Mouse (Mus musculus) small intestine, adult 10 weeks (tissue): Measurements from ENCODE around the gene Rmdn2. TPM values are rescaled to one million over a fixed set of nuclear protein-coding genes. Genes with fewer than 3 reads are reported as not detected.

Experiments used
- polyA plus RNA-seq: library from polyadenylated mRNA; stranded (reverse); fragments of 350-450 nt; fragmentation: Illumina TruSeq; extraction: RNeasy Lipid Tissue Mini Kit (QIAGEN cat#74804); gene quantifications from one replicate; pipeline ENCODE4 v1.2.3, GENCODE M21; 2014; ENCODE audit warnings: low replicate concordance

The Rmdn2 gene
- 35.3 TPM for polyA plus RNA-seq

GRCm38 (mm10) chr17:79611545-79611944, at the start of gene Rmdn2:
Rmdn2 (plus strand) TSS chr17:79611863.

DNA sequence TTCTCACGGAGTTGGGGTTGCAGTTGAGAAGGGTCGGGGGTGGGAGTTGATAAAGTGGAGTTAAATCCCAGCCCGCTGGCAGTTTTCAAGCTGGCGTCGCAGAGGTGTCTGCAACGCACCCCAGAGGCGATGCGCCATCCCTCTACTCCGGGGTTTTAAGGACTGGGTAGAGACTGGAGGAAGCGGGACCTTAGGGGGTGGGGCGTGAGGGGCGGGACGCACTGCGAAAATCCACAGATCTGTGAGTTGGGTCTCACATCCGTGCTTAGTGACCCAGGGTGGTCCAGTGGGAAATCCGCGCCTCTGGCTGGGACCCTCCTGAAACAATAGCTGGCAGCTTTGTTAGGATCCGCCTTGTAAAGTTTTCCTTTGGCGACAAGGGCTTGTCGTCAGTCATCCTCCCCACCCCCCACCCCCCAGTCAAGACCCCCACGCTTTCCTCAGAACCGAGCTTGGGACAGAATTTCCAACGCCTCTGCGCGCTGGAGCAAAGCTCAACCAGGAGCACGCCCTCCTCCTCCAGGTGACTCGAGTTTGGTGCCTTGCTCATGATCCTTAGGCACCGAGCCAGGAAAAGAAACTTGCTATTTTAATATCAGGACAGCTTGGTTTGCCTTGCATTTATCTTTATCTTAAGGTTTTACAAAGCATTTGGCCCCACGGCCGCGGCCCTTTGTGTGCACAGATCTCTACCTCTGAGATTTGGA, 103.4 kb downstream of the Rmdn2 start, which contains the start of gene Cyp1b1:
Gene Cyp1b1 (minus strand): TSS at position 131 of the 707 bp plus-strand sequence.

Other genes with a start within 250 kb of the Rmdn2 start
- 12.4 TPM for gene Cyp1b1, start 103.2 kb downstream of the Rmdn2 start, polyA plus RNA-seq